Mouse (Mus musculus) cerebellum, adult 11 months (tissue): ENCODE data around the gene Sall4.
"Not testable (repeated sequence)": the region's sequence is repeated elsewhere in the genome, so short reads cannot be mapped to it uniquely, and the experiment has no call there.

ENCODE experiments used
- DNase-seq: peaks from one replicate; pipeline ENCODE4 v3.0.0; 2022

Sall4 gene

DNA sequence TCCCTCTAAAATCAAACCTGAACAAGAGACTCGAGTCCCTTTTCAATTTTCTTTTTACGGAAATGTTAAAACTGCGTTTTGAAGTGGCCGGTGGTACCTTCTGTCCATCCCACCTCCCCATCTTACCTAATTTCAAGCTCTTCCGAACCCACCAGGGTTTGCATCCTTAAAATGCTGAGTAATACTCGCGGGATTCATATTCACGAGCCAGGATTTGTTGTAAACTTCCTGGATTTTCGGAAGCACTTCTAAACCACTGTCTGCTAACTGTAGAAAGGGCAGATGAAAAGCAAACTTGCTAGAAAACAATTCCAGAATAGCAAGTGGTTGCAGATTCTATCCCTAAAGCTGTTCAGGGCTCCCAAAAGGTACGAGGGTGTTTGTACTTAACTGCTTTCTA is at the start of gene Sall4:
Gene Sall4, minus strand, starts transcription at position 362 of the 400 bp plus-strand sequence.
- no peak for DNase-seq

DNA sequence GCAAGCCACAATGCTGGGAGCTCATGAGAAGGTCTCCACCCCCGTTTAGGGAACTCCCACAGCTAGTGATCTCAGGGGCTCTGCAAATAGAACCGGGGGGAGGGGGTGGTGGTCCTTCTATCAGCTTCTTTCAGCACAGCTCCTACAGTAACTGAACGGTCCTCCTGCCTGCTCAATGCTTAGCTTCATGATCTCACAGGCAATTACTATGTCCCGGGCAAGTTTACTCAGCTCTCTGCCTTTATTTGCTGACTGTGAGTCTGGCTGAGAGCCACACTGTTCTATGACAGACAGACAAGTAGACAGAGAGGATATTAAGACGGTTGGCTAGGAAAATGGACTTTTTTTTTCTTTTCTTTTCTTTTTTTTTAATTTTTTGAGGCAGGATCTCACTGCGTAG is 45.5 kb upstream of the Sall4 start:
- DNase-seq, result no peak

- no peak for DNase-seq
Observed at GRCm38 (mm10) chr2:168809895-168810294, 42.2 kb upstream of the Sall4 start.

DNA sequence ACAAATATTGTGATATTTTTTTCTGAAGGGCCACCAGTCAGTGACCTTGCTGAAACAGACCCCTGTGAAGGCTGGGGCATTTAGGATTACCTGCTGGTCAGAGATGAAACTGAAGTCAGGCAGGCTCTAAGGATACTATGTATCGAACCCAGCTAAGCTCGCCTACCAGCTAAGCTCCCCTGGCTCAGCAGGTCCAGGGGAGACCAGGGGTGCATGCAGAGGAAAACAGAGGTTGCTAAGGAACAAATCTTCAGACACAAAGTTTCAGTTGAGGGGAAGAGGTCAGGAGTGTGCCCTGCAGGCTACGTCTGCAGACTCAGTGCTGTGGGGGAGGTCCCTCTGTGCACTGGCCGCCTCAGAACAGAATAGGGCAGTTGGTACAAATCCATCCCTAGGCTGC is 39.9 kb upstream of the Sall4 start:
- DNase-seq, result no peak

DNA sequence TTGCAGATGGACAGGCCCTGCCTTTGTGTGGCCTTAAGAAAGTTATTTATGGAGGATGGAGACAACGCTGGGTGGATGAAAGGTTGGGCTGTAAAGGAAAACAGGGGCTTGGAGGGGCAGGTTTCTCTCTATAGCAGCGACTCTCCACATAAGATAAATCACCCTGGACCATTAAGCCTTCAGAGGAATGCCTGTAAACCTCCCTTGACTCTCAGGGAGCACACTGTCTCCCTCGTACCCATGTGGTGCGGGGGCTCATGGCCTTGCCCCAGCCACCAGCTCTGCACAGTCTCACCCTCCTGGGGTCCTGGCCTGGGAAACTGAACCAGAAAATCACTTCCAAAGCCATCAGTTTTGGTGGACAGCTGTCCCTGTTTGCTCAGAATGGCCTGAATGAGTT is 36.1 kb upstream of the Sall4 start:
- no peak for DNase-seq

- no peak for DNase-seq
Observed at GRCm38 (mm10) chr2:168799326-168799725, 31.6 kb upstream of the Sall4 start.

DNA sequence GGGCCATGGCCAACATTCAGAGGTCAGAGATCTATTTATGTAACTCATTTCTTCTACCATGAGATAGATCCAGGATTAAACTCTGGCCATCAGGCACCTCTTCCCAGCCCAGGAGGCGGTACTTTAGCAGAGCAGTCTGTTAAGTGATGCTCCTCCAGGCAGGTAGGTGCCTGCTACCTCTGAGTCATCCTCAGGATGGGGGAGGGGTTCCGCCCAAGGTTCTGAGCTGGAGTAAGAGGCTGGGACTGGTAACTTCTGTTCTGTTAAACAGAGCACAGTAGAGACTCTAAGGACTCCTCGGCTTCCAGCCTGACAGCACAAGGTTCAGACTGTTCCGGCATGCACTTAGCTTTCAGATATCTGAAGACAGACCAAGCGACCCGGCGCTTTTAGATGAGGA is 31.2 kb upstream of the Sall4 start:
- no peak for DNase-seq

- DNase-seq, result no peak
Observed at GRCm38 (mm10) chr2:168791115-168791802, 23.5 kb upstream of the Sall4 start.

GRCm38 (mm10) chr2:168786174-168786573 is 18.4 kb upstream of the Sall4 start:
- no peak for DNase-seq

- DNase-seq, result no peak
Observed at GRCm38 (mm10) chr2:168780596-168780995, 12.9 kb upstream of the Sall4 start.

DNA sequence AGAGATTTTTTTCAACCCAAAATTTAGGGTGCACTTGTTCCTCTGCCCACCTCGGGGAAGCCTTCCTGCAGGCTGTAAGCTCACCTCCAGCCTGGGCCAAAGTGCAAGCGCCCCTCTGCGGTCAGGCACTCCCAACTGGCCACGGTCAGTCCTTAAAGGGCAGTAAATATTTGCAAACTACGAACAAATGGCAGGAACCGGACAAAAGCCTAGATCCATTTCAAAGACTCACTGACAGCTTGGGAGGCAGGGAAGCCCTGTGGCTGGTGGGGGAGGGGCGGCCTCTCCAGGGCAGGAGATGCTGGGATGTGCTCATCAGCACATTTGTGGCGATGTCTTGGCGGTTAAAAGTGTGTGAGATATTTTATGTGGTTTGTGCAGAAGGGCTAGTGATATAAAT is 12.3 kb upstream of the Sall4 start:
- DNase-seq, result no peak

- DNase-seq, result no peak
Observed at GRCm38 (mm10) chr2:168777481-168777880, 9.7 kb upstream of the Sall4 start.

GRCm38 (mm10) chr2:168776238-168776637 is 8.5 kb upstream of the Sall4 start:
- no peak for DNase-seq

DNA sequence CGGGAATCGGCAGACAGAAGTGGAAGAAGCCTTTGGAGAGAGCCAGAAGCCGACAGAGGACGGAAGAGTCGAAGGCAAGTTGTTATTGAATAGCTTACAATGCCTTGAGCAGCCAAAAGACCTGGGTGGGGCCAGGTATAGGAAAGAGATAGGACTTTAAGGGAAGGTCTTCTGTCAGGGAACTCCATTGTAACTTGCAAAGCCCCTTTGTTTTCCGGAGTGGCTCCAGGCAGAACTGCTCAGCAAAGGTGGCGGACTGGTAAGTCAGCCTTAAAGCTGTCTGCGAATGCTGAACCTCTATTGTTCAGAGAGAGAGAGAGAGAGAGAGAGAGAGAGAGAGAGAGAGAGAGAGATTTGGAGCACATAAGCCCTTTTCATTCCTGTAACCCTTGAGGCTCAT is 1.5 kb upstream of the Sall4 start:
- DNase-seq, result no peak

DNA sequence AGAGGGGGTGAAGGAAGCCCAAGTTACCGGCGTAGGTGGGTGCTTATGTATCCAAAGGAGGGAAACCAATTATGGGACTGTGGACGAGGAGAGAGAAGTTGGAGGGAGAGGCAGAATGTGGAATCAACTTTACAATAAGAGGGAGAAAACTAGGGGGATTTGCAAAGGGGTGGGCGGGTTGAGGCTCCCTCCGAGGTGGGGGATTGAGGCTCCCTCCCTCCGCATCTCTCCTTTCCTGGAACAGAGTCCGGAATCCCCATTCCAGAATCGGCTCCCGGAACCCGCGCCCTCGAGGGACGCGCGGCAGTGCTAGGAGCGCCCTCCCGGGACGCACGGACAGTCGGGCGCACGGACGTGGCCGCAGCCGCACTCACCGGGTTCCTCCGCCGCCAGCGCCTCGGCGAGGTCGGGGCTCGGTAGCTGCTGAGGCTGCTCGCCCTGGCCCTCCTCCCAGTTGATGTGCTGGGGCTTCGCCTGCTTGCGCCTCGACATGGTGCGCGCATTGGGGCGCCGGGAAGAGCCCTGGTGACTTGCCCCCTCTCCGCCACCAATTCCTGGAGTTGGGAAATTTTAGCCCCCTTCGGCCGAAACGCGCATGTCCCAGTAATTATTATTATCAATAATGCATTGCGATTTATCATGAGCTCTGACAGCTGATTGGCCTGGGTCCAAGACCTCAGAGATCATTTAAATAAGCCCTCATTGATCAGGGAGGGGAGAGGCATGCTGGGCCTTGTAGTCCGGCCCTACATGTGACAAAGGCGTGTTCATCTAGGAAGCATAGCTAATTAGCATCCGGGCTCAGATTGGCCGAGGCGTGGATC is 993 bp downstream of the Sall4 start:
- no peak for DNase-seq

DNA sequence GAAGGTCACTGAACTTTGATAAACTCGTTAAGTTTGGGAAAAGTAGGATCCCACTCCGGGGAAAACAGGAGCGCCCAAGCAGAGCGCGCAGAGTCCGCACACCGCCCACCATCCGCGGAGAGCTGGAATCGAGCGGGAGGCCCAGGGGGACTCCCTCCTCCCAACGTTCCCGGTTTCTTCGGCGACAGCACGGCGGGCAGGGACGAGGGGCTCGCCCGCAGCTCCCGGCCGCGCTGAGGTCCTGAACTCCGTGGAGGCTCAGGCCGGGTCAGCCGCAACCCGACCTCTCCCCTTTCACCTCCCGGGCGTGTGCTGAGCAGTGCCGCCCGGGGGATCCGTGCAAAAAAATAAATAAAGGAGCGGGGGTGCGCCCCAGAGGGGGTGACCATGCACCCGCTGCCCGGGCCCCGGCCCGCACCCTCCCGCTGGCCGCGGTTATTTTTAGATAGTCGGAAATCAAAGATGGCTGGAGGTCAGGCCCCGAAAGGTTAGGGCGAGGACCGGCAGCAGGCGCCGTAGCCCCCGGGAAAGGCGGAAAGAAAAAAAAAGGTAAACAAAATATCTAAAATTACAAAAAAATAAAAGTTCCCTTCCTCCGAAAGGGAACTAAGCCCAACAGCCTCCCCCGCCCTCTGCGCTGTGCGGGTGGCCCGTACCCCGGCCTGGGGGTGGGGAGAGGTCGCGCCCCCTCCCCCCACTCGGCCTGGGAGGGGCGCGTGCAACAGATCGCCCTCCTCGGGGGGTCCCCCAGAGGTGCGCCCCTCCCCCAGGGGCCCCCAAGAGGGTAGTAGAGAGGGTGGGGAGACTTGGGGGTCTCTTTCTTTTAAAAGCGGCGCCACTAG is 1.8 kb downstream of the Sall4 start:
- no peak for DNase-seq

DNA sequence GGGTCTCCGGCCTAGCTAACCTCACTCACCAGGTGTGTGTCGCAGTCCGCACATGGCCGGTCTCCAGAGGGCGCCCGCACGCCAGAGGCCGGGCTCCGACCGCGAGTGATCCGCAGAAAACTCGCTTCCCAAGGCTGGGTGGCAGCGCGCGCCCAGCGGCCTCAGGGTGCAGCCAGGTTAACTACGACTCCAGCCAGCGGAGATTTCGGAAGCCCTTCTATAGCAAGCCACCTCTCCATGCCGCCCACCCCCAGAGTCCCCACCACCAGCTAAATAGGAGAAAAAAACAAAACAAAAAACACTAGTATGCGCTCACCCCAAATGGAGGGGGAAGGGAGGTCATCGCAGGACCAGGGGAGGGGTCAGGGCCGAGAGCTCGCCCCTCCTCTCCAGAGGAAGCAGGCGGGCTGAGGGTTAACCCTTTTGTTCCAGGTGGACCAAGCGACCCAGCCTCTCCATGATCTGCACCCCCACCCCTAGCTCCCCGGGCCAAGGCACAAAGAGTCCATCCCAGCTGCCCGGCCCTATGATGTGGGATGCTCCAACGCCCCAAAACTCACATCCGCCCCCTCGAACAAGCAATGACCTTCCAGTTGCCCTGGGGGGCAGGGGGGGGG is 2.6 kb downstream of the Sall4 start:
- no peak for DNase-seq

DNA sequence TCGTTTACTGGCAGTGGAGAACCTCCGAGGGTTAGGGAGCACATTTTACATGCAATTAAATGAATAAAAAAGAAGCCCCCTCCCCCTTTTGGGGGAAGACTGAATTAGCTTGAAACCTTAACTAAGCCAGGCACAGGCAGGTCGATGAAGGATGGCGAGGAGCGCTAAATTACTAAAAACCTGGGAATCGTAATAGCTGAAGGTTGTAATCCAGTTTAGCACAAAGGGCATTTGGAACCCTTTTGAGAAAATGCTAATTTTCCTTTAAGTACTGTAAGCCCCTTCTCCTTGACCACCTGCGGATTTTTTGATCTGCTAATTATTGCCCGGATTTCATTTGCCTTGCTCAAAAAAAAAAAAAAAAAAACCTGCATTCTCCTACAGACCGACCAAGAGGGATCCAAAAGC is 3.3 kb downstream of the Sall4 start:
- DNase-seq, result no peak

DNA sequence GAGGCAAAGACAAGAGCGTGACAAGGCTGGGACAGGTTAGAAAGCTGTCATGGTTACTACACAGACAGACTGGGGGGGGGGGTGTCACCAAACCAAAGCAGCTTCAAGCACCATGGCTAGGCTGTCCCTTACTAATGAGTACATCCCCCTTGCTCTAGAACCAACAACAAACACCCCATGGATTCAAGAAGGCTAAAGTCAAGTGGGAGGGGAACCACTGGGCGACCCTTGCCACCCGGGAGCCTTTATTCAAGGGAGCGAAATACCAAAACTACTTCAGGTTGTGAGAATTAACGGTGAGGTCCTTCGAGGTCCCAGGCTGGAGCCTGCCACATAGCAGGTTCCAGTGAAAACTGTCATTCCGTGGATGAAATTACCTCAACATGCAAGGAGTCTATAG is 4.0 kb downstream of the Sall4 start:
- no peak for DNase-seq

DNA sequence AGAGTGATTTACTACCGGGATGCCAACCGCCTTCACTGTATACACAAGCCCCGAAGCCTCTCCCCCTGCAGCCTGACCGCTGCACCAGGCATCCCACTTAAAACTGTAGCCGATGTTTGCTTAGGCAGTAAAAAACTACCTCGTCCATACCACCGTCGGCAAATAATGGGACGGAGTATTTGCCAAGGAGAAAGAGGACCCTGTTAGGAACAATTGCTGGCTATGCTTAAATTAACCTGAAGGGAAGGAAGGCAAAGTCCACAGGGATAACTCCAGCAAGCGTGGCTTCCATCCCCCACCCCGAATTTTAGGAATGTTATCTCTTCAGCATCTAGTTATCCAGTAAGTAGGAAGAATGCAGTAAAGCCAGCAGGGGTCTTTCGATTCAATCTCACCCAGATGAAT is 5.3 kb downstream of the Sall4 start:
- DNase-seq, result no peak

DNA sequence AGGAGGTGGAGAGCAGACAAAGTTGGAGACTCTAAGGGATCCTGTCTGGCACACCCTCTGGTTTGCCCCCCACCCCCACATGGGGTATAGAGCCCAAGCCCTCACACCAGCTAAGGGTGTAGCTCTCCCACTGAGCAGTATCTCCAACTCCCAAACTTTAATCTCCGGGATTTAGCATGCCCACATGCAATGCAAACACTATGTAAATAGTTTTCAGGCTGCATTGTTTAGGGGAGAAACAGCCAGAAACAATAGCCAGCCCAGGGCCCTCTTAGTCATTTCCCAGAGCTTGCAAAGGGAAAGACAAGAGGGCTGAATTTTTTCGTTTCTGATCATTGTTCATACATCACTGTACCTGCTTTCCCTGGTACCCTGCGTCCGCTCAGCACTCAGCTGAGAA is 5.8 kb downstream of the Sall4 start:
- no peak for DNase-seq

DNA sequence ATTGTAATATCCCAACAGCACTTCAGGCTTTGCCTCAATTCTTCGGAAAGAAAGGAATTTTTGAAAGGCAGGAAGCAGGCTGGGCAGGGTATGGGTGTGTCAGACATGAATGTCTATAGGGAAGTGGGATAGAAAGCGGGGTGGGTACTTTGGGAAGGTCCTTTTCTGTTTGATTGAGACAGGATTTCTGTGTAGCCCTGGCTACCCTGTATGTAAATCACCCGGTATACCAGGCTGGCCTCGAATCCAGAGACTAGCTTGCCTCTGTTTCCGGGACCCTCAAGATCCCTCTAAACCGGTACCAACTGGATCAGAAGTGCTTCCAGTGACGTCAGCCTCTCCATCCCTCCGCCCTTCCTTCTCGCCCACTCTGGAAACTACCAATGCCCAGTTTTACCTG is 6.6 kb downstream of the Sall4 start:
- no peak for DNase-seq

GRCm38 (mm10) chr2:168744406-168744805 is 23.3 kb downstream of the Sall4 start:
- not testable (repeated sequence) for DNase-seq
